Mouse (Mus musculus) bone marrow, adult 2 months (tissue): ENCODE data around the gene Gatm.

Experiments used
- CTCF ChIP-seq: fragments of 200-500 bp; IDR thresholded peaks from 2 replicates; pipeline ENCODE4 v1.5.1; 2011; ENCODE audit warnings: low read length, control low read depth; ENCODE audit not compliant: control insufficient read depth, insufficient read depth
- POLR2A ChIP-seq: fragments of 200-500 bp; IDR thresholded peaks from 2 replicates; pipeline ENCODE4 v1.6.1; 2011; ENCODE audit warnings: low read depth, mild to moderate bottlenecking, control low read depth, low read length, borderline replicate concordance; ENCODE audit not compliant: control insufficient read depth

GRCm38 (mm10) chr2:122637526-122637997 is 26.5 kb upstream of the Gatm start:
- TF ChIP-seq CTCF (peak; percentile 92), POLR2A (peak; percentile 39; the same call in 1 of the 2 replicates)
